Mouse (Mus musculus) heart, embryonic 11.5 days (tissue): ENCODE data around the gene Ascl4. TPM values are rescaled to one million over a fixed set of nuclear protein-coding genes. Genes with fewer than 3 reads are reported as not detected.
A peak's percentile ranks its signal among the peaks of the same experiment; 100 is the strongest.

Source experiments
- ATAC-seq: fragments of 200-750 bp; cut with Nextera tagmentation; replicated peaks from 2 replicates; pipeline ENCODE4 v1.8.0; 2017; ENCODE audit warnings: moderate library complexity; ENCODE audit not compliant: insufficient number of reproducible peaks, low FRiP score, low TSS enrichment
- H3K27ac ChIP-seq: fragments of 300-500 bp; sonication (generic); 2 replicates; pipeline ENCODE4 v1.5.1; 2014; ENCODE audit warnings: mild to moderate bottlenecking, low read depth, low read length
- H3K27me3 ChIP-seq: fragments of 300-500 bp; sonication (generic); 2 replicates; pipeline ENCODE4 v1.6.1; 2014; ENCODE audit warnings: mild to moderate bottlenecking, low read length, mixed read lengths; ENCODE audit not compliant: control insufficient read depth, insufficient read depth
- H3K36me3 ChIP-seq: fragments of 300-500 bp; sonication (generic); 2 replicates; pipeline ENCODE4 v1.6.1; 2014; ENCODE audit warnings: mild to moderate bottlenecking, low read length, moderate library complexity, mixed read lengths; ENCODE audit not compliant: control insufficient read depth, insufficient read depth
- H3K4me1 ChIP-seq: fragments of 300-500 bp; sonication (generic); 2 replicates; pipeline ENCODE4 v1.6.1; 2014; ENCODE audit warnings: low read length; ENCODE audit not compliant: control insufficient read depth, insufficient read depth
- H3K4me2 ChIP-seq: fragments of 300-500 bp; sonication (generic); 2 replicates; pipeline ENCODE4 v1.6.1; 2014; ENCODE audit warnings: mild to moderate bottlenecking, moderate library complexity
- H3K4me3 ChIP-seq: fragments of 300-500 bp; sonication (generic); 2 replicates; pipeline ENCODE4 v1.5.1; 2014; ENCODE audit warnings: low read depth, low read length
- H3K9ac ChIP-seq: fragments of 300-500 bp; sonication (generic); 2 replicates; pipeline ENCODE4 v1.6.1; 2014; ENCODE audit warnings: mild to moderate bottlenecking, low read depth, low read length, moderate library complexity
- H3K9me3 ChIP-seq: fragments of 300-500 bp; sonication (generic); replicated peaks from 2 replicates; pipeline ENCODE4 v1.6.1; 2016; ENCODE audit warnings: low read length; ENCODE audit not compliant: control insufficient read depth
- whole genome bisulfite sequencing: fragments of 180-500 bp; shearing (Covaris S2); extraction: QIAGEN DNeasy Blood & Tissue Kit; methylation state at CpG from one replicate; pipeline ENCODE4 v1.1.7; 2014; ENCODE audit not compliant: insufficient replicate concordance; 5-methylcytosine and 5-hydroxymethylcytosine counted together
- polyA plus RNA-seq: library from polyadenylated mRNA; unstranded; fragments of >200 nt; fragmentation: Nextera tagmentation; extraction: Ambion mirVana; gene quantifications from 2 replicates; pipeline ENCODE4 v1.2.1, GENCODE M21; 2014

Ascl4 gene
- polyA plus RNA-seq, 1 experiment from 2014 or later = not detected

DNA sequence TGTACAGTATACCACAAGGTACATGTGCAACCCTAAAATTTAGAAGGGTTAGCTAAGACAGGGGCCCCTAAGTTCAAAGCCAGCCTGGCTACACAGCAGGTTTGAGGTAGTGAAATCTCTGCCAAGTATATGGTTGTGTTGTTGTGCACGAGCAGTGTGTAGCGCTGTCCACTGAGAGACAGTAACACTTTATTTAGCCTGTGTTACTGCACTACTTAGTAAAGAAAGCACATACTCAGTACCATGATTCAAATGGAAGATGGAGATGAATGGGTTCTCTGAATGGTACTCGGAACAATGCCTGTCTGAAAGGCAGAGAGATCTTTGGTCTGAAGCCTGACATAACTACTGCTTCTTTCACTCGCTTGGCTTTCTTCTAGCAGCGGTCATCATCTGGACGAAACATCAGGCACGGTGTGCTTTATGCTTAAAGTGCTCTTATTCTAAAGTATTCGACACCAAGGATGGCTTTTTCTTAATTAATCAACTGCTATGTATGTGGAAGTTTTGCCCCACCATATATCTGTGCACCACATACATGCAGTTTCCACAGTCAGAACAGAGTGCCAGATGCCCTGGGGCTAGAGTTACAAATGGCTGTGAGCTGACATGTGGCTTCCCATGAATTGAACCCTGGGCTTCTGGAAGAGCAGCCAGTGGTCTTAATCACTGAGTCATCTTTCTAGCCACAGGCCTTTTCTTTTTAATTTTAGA, 21.2 kb downstream of the Ascl4 start:
- Histone ChIP-seq H3K4me1 (no peaks in the 10 kb centered on the region), H3K36me3 (peaks cover 34% of the 10 kb centered on the region), H3K9ac (no peak overlapping the region), H3K27ac (no peak overlapping the region), H3K9me3 (no peaks in the 10 kb centered on the region), H3K4me3 (no peak overlapping the region), H3K27me3 (no peaks in the 10 kb centered on the region), H3K4me2 (no peak overlapping the region)
- no peak for ATAC-seq
- WGBS = 95% methylated on average over 8 of the region's 8 CpGs

GRCm38 (mm10) chr10:85951765-85952443, 24.4 kb downstream of the Ascl4 start:
- no peak overlapping the region for H3K27ac ChIP-seq
- WGBS = 90% methylated on average over 6 of the region's 6 CpGs
- no peak overlapping the region for H3K4me2 ChIP-seq

GRCm38 (mm10) chr10:85953401-85953800, 25.9 kb downstream of the Ascl4 start:
- no peak overlapping the region for H3K4me3 ChIP-seq
- H3K9ac ChIP-seq = no peak overlapping the region
- H3K36me3 ChIP-seq = peaks cover 27% of the 10 kb centered on the region
- no peaks in the 10 kb centered on the region for H3K27me3 ChIP-seq
- no peaks in the 10 kb centered on the region for H3K4me1 ChIP-seq
- 79% methylated on average over 3 of the region's 3 CpGs for WGBS
- H3K9me3 ChIP-seq = no peaks in the 10 kb centered on the region
- H3K27ac ChIP-seq = no peak overlapping the region
- no peak for ATAC-seq
- H3K4me2 ChIP-seq = no peak overlapping the region

More at GRCm38 (mm10) chr10:85951765-85952443, 24.4 kb downstream of the Ascl4 start:
- Histone ChIP-seq H3K36me3 (peaks cover 27% of the 10 kb centered on the region), H3K9ac (no peak overlapping the region), H3K27me3 (no peaks in the 10 kb centered on the region), H3K4me3 (no peak overlapping the region), H3K4me1 (no peaks in the 10 kb centered on the region), H3K9me3 (no peaks in the 10 kb centered on the region)
- no peak for ATAC-seq

DNA sequence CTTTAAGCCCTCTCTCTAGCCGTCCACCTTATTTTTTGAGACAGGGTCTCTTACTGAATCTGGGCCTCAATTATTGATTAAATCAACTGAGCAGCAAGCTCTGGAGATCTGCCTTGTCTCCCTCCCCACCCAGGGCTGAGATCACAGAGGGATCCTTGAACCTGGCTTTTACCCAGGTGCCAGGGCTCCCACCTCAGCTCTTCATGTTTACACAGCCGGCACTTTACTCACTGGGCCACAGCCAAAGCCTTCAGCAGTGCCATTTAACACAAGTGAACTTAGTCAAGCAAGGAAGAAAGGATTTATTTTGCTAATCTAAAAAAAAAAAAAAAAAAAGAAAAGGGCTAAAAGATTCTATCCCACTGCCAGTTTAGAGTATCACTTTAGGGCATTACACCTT, 26.9 kb downstream of the Ascl4 start:
- no peak for ATAC-seq
- H3K36me3 ChIP-seq = peaks cover 26% of the 10 kb centered on the region
- WGBS = 83% methylated on average over 2 of the region's 2 CpGs

DNA sequence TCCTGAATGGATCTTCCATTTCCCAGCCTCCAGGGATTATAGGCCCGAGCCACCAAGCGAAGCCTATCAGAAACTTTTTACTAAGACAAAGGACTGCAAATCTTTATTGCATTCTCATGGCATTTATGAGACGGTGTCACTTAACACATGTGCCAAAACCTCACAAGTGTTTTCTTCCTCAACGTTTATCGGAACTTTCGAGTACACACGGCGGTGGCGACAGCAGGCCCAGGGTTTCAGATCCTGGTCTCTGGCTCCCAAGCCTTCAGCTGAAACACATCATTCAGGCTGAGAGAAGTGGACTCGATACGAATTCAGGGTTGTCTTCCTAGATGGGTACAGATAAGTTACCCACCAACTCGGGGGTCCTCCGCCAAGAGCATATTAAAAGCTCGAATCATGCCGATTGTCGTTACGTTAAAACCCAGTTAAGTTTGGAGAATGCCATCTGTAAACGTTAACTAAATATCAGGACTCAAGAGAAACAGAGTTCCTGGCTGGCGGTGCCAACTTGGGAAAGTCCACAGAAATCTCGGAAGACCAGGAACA, 29.5 kb downstream of the Ascl4 start:
- Histone ChIP-seq H3K9me3 (no peaks in the 10 kb centered on the region), H3K27ac (peak overlapping the region; percentile 74; the same call in 1 of the 2 replicates), H3K4me2 (peak overlapping the region; percentile 90), H3K9ac (peak overlapping the region; percentile 98), H3K27me3 (no peaks in the 10 kb centered on the region; the same call in 1 of the 2 replicates), H3K36me3 (peaks cover 17% of the 10 kb centered on the region), H3K4me3 (peak overlapping the region; percentile 98), H3K4me1 (no peaks in the 10 kb centered on the region)
- ATAC-seq = no peak
- WGBS = 4% methylated on average over 20 of the region's 20 CpGs

More for the DNA sequence above, 26.9 kb downstream of the Ascl4 start:
- no peaks in the 10 kb centered on the region for H3K27me3 ChIP-seq
- H3K9ac ChIP-seq = no peak overlapping the region
- no peak overlapping the region for H3K4me2 ChIP-seq
- no peaks in the 10 kb centered on the region for H3K9me3 ChIP-seq
- no peak overlapping the region for H3K4me3 ChIP-seq
- H3K27ac ChIP-seq = no peak overlapping the region
- H3K4me1 ChIP-seq = no peaks in the 10 kb centered on the region

GRCm38 (mm10) chr10:85957464-85957950, 30.0 kb downstream of the Ascl4 start, which contains the start of gene Rtcb:
Gene Rtcb (minus strand): TSS chr10:85957823.
- Histone ChIP-seq H3K4me1 (no peaks in the 10 kb centered on the region), H3K27me3 (no peaks in the 10 kb centered on the region; the same call in 1 of the 2 replicates), H3K4me2 (peak within 1 kb of the TSS; percentile 90), H3K27ac (peak within 1 kb of the TSS; percentile 74), H3K9ac (peak within 1 kb of the TSS; percentile 98), H3K9me3 (no peaks in the 10 kb centered on the region), H3K4me3 (peak within 1 kb of the TSS; percentile 98), H3K36me3 (peaks cover 13% of the 10 kb centered on the region)
- peak; percentile 90 for ATAC-seq
- under 1% methylated on average over 38 of the region's 38 CpGs for WGBS

DNA sequence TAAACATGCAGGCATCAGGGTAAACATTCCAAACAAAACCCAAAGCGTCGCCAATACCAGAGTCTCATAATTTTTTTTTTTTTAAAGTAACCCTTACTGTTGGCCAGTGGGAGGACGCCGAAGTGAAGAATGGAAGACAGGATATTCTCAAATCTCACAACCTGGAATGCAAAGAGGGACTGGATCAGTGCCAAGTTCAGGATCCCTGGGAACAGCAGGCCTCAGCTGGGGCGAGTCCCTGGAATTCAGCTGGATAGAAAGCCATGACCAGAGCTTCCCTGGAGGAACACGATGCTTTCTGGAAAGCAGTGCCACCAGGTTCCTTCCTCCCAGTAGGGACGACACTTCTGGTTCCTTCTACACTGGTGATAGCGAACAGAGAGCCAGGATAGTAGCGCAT, 35.4 kb downstream of the Ascl4 start:
- no peak overlapping the region for H3K27ac ChIP-seq
- no peaks in the 10 kb centered on the region; the same call in 1 of the 2 replicates for H3K27me3 ChIP-seq
- H3K4me1 ChIP-seq = no peaks in the 10 kb centered on the region
- no peaks in the 10 kb centered on the region for H3K9me3 ChIP-seq
- WGBS = 52% methylated on average over 9 of the region's 9 CpGs
- no peak overlapping the region for H3K4me3 ChIP-seq
- no peak overlapping the region for H3K9ac ChIP-seq
- ATAC-seq = no peak
- H3K36me3 ChIP-seq = no peaks in the 10 kb centered on the region
- H3K4me2 ChIP-seq = no peak overlapping the region

GRCm38 (mm10) chr10:85964316-85964715, 36.8 kb downstream of the Ascl4 start:
- Histone ChIP-seq H3K27me3 (no peaks in the 10 kb centered on the region; the same call in 1 of the 2 replicates), H3K9me3 (no peaks in the 10 kb centered on the region), H3K9ac (no peak overlapping the region), H3K4me3 (no peak overlapping the region), H3K4me1 (no peaks in the 10 kb centered on the region), H3K36me3 (no peaks in the 10 kb centered on the region), H3K27ac (no peak overlapping the region), H3K4me2 (no peak overlapping the region)
- WGBS = 75% methylated on average over 7 of the region's 7 CpGs
- no peak for ATAC-seq
